Mouse (Mus musculus): ENCODE results near the gene Ppp4c.

GRCm38 (mm10) chr7:126794271-126794605 is 1.9 kb upstream of the Ppp4c start:
- TF ChIP-seq CTCF (IDR thresholded peaks at IDR 0.05; ENCODE audit: borderline replicate concordance, control insufficient read depth, extremely low read depth, insufficient read depth, low read length, poor library complexity) (no peak), POLR2A (IDR thresholded peaks at IDR 0.05; ENCODE audit: control insufficient read depth, extremely low read depth, insufficient read depth, low read length, poor library complexity) (no peak)

Data from thymus, adult 2 months (tissue).